Mouse (Mus musculus) forebrain, postnatal 0 days (tissue): Measurements from ENCODE around the gene Nedd4. TPM values are rescaled to one million over a fixed set of nuclear protein-coding genes. Genes with fewer than 3 reads are reported as not detected.

ENCODE experiments used
- ATAC-seq: fragments of 200-750 bp; cut with Nextera tagmentation; 2 replicates; pipeline ENCODE4 v1.8.0; 2017; ENCODE audit warnings: mild to moderate bottlenecking, moderate library complexity
- DNase-seq: peaks from one replicate; pipeline ENCODE4 v3.0.0-alpha.2; 2015
- H3K27ac ChIP-seq: fragments of 300-500 bp; sonication (generic); 2 replicates; pipeline ENCODE4 v1.5.1; 2014; ENCODE audit warnings: low read depth, mild to moderate bottlenecking, antibody characterized with exemption, low read length, moderate library complexity, mixed read lengths
- H3K27me3 ChIP-seq: fragments of 300-500 bp; sonication (generic); 2 replicates; pipeline ENCODE4 v1.6.1; 2014; ENCODE audit warnings: mild to moderate bottlenecking, low read length, mixed read lengths; ENCODE audit not compliant: insufficient read depth
- H3K36me3 ChIP-seq: fragments of 300-500 bp; sonication (generic); 2 replicates; pipeline ENCODE4 v1.6.1; 2014; ENCODE audit warnings: mild to moderate bottlenecking, moderate library complexity; ENCODE audit not compliant: insufficient read depth
- H3K4me1 ChIP-seq: fragments of 300-500 bp; sonication (generic); 2 replicates; pipeline ENCODE4 v1.6.1; 2014; ENCODE audit warnings: antibody characterized with exemption; ENCODE audit not compliant: insufficient read depth
- H3K4me2 ChIP-seq: fragments of 300-500 bp; sonication (generic); 2 replicates; pipeline ENCODE4 v1.6.1; 2014; ENCODE audit warnings: low read depth, mild to moderate bottlenecking, moderate library complexity
- H3K4me3 ChIP-seq: fragments of 300-500 bp; sonication (generic); 2 replicates; pipeline ENCODE4 v1.5.1; 2014; ENCODE audit warnings: low read depth, low read length, mixed read lengths
- H3K9ac ChIP-seq: fragments of 300-500 bp; sonication (generic); 2 replicates; pipeline ENCODE4 v1.6.1; 2014; ENCODE audit warnings: mild to moderate bottlenecking
- H3K9me3 ChIP-seq: fragments of 300-500 bp; sonication (generic); 2 replicates; pipeline ENCODE4 v1.6.1; 2016; ENCODE audit warnings: low read length
- CTCF ChIP-seq: sonication (generic); IDR thresholded peaks from 2 replicates; pipeline ENCODE4 v1.5.1; 2016; ENCODE audit warnings: antibody characterized with exemption, control low read depth, low read depth
- WGBS: fragments of 180-500 bp; shearing (Covaris S2); extraction: QIAGEN DNeasy Blood & Tissue Kit; methylation state at CpG from one replicate; pipeline ENCODE4 v1.1.7; 2014; 5-methylcytosine and 5-hydroxymethylcytosine counted together
- polyA plus RNA-seq: library from polyadenylated mRNA; unstranded; fragments of >200 nt; fragmentation: Nextera tagmentation; extraction: Ambion mirVana; gene quantifications from 2 replicates; pipeline ENCODE4 v1.2.1, GENCODE M21; 2015
- total RNA-seq: library from RNA; depleted of rRNA; stranded (reverse); fragments of >200 nt; gene quantifications from 2 replicates; pipeline ENCODE4 v1.2.3, GENCODE M21; 2014

The Nedd4 gene
- total and polyA plus RNA-seq, 2 experiments from 2014 or later: 278 to 472 TPM

- peaks cover 24% of the 10 kb centered on the region for H3K36me3 ChIP-seq
- no peak for TF ChIP-seq CTCF
- H3K9me3 ChIP-seq: no peaks in the 10 kb centered on the region
- H3K4me2 ChIP-seq: no peak overlapping the region
- 54% methylated on average over 8 of the region's 8 CpGs for WGBS
- DNase-seq: no peak
- H3K4me1 ChIP-seq: 0 out of 2 replicates have a peak, but pooled peaks cover 11% of the 10 kb centered on the region
- no peak overlapping the region for H3K27ac ChIP-seq
- no peak overlapping the region for H3K4me3 ChIP-seq
- ATAC-seq: no peak
- no peak overlapping the region for H3K9ac ChIP-seq
- H3K27me3 ChIP-seq: no peaks in the 10 kb centered on the region
Observed at GRCm38 (mm10) chr9:72701441-72701840, 39.3 kb downstream of the Nedd4 start.

GRCm38 (mm10) chr9:72702075-72702474 is 39.9 kb downstream of the Nedd4 start:
- Histone ChIP-seq H3K9ac (no peak overlapping the region), H3K36me3 (peaks cover 24% of the 10 kb centered on the region), H3K4me2 (no peak overlapping the region), H3K27me3 (no peaks in the 10 kb centered on the region), H3K27ac (0 out of 2 replicates have a peak overlapping the region, but pooled peaks have one; percentile 15), H3K4me1 (0 out of 2 replicates have a peak, but pooled peaks cover 11% of the 10 kb centered on the region), H3K4me3 (no peak overlapping the region), H3K9me3 (no peaks in the 10 kb centered on the region)
- 38% methylated on average over 2 of the region's 2 CpGs for WGBS
- ATAC-seq: no peak
- no peak for TF ChIP-seq CTCF
- no peak for DNase-seq

GRCm38 (mm10) chr9:72703142-72703541 is 41.0 kb downstream of the Nedd4 start:
- H3K36me3 ChIP-seq: peaks cover 28% of the 10 kb centered on the region
- 0 out of 2 replicates have a peak, but pooled peaks cover 11% of the 10 kb centered on the region for H3K4me1 ChIP-seq
- WGBS: 93% methylated on average over 4 of the region's 4 CpGs
- ATAC-seq (no peak), DNase-seq (no peak)
- no peak overlapping the region for H3K4me3 ChIP-seq
- no peak overlapping the region for H3K27ac ChIP-seq
- H3K27me3 ChIP-seq: no peaks in the 10 kb centered on the region
- H3K9me3 ChIP-seq: no peaks in the 10 kb centered on the region
- H3K4me2 ChIP-seq: no peak overlapping the region
- H3K9ac ChIP-seq: no peak overlapping the region
- no peak for TF ChIP-seq CTCF

GRCm38 (mm10) chr9:72703754-72704153 is 41.6 kb downstream of the Nedd4 start:
- Histone ChIP-seq H3K4me1 (0 out of 2 replicates have a peak, but pooled peaks cover 11% of the 10 kb centered on the region), H3K27ac (no peak overlapping the region), H3K36me3 (peaks cover 28% of the 10 kb centered on the region; the same call in 1 of the 2 replicates), H3K4me2 (no peak overlapping the region), H3K4me3 (no peak overlapping the region), H3K27me3 (no peaks in the 10 kb centered on the region), H3K9me3 (no peaks in the 10 kb centered on the region), H3K9ac (no peak overlapping the region)
- no peak for DNase-seq
- 75% methylated on average over 6 of the region's 6 CpGs for WGBS
- no peak for ATAC-seq
- no peak for TF ChIP-seq CTCF

- H3K9ac ChIP-seq: no peak overlapping the region
- H3K4me2 ChIP-seq: no peak overlapping the region
- H3K4me1 ChIP-seq: 0 out of 2 replicates have a peak, but pooled peaks cover under 1% of the 10 kb centered on the region
- H3K9me3 ChIP-seq: no peaks in the 10 kb centered on the region
- no peak for TF ChIP-seq CTCF
- 84% methylated on average over 2 of the region's 2 CpGs for whole genome bisulfite sequencing
- ATAC-seq: no peak
- DNase-seq: no peak
- peaks cover 34% of the 10 kb centered on the region for H3K36me3 ChIP-seq
- H3K4me3 ChIP-seq: no peak overlapping the region
- H3K27ac ChIP-seq: no peak overlapping the region
- no peaks in the 10 kb centered on the region for H3K27me3 ChIP-seq
Observed at GRCm38 (mm10) chr9:72705270-72705669, 43.1 kb downstream of the Nedd4 start.

GRCm38 (mm10) chr9:72707999-72708398 is 45.9 kb downstream of the Nedd4 start:
- Histone ChIP-seq H3K36me3 (peaks cover 48% of the 10 kb centered on the region), H3K27me3 (no peaks in the 10 kb centered on the region), H3K4me2 (no peak overlapping the region), H3K4me3 (no peak overlapping the region), H3K9me3 (no peaks in the 10 kb centered on the region), H3K9ac (no peak overlapping the region), H3K4me1 (no peaks in the 10 kb centered on the region), H3K27ac (no peak overlapping the region)
- 86% methylated on average over 2 of the region's 2 CpGs for WGBS
- no peak for ATAC-seq
- no peak for TF ChIP-seq CTCF
- DNase-seq: no peak

- Histone ChIP-seq H3K9ac (no peak overlapping the region), H3K27me3 (no peaks in the 10 kb centered on the region), H3K27ac (no peak overlapping the region), H3K4me3 (no peak overlapping the region), H3K4me2 (no peak overlapping the region), H3K4me1 (no peaks in the 10 kb centered on the region), H3K36me3 (peaks cover 47% of the 10 kb centered on the region), H3K9me3 (no peaks in the 10 kb centered on the region)
- no peak for ATAC-seq
- TF ChIP-seq CTCF: no peak
- 92% methylated on average over 5 of the region's 5 CpGs for WGBS
- no peak for DNase-seq
Observed at GRCm38 (mm10) chr9:72708690-72709089, 46.5 kb downstream of the Nedd4 start.
